Mouse (Mus musculus): ENCODE results near the gene Pitpnb. TPM values are rescaled to one million over a fixed set of nuclear protein-coding genes. Genes with fewer than 3 reads are reported as not detected.

The Pitpnb gene
- total RNA-seq, 1 experiment = 24.3 TPM

- no peak for DNase-seq (ENCODE audit: low read depth, low spot score)
- Histone ChIP-seq H3K36me3 (ENCODE audit: control insufficient read depth, insufficient read depth, low read length, poor library complexity, severe bottlenecking) (no peaks in the 10 kb centered on the region), H3K9ac (ENCODE audit: insufficient read depth, low read depth, low read length, poor library complexity, severe bottlenecking) (no peak overlapping the region), H3K4me1 (ENCODE audit: control insufficient read depth in 2 of 2, insufficient read depth in 2 of 2, low read length in 2 of 2, poor library complexity in 1 of 2) (peaks cover 0 to 13% of the 10 kb centered on the region in 2 experiments; a peak in 1 of 4 replicates), H3K9me3 (ENCODE audit: control insufficient read depth, insufficient read depth, low read depth, low read length) (no peaks in the 10 kb centered on the region), H3K27ac (ENCODE audit: insufficient read depth, low read depth, low read length, poor library complexity, severe bottlenecking) (no peak overlapping the region), H3K4me3 (ENCODE audit: insufficient read depth in 1 of 2, low read depth in 1 of 2, low read length in 2 of 2, poor library complexity in 1 of 2, severe bottlenecking in 1 of 2) (no peak overlapping the region)
- in situ Hi-C loops (cut with MboI; ENCODE audit: low sequenced_read_pairs in 2 of 2, unreplicated experiment in 2 of 2) = no loop called here
- no peak for TF ChIP-seq ZC3H11A (IDR thresholded peaks at IDR 0.05; ENCODE audit: borderline replicate concordance, low read depth, low read length)
- no peak for TF ChIP-seq HCFC1 (IDR thresholded peaks at IDR 0.05; ENCODE audit: borderline replicate concordance, insufficient read depth, low read length)
- TF ChIP-seq MAFK (IDR thresholded peaks at IDR 0.05; ENCODE audit: insufficient read depth, low read depth, low read length) = no peak
- no peak for TF ChIP-seq CHD2 (IDR thresholded peaks at IDR 0.05; ENCODE audit: low read depth, low read length)
- no peak for TF ChIP-seq ZNF384 (IDR thresholded peaks at IDR 0.05; ENCODE audit: low read depth, low read length)
These were observed 92.4 kb downstream of the Pitpnb start for GRCm38 (mm10) chr5:111423011-111423410.

GRCm38 (mm10) chr5:111423616-111424015 is 93.1 kb downstream of the Pitpnb start:
- Histone ChIP-seq H3K9ac (ENCODE audit: insufficient read depth, low read depth, low read length, poor library complexity, severe bottlenecking) (no peak overlapping the region), H3K4me3 (ENCODE audit: insufficient read depth in 1 of 2, low read depth in 1 of 2, low read length in 2 of 2, poor library complexity in 1 of 2, severe bottlenecking in 1 of 2) (no peak overlapping the region)
- in situ Hi-C loops (cut with MboI; ENCODE audit: low sequenced_read_pairs in 2 of 2, unreplicated experiment in 2 of 2) = no loop called here

GRCm38 (mm10) chr5:111425813-111426212 is 95.2 kb downstream of the Pitpnb start:
- Histone ChIP-seq H3K4me1 (ENCODE audit: control insufficient read depth in 2 of 2, insufficient read depth in 2 of 2, low read length in 2 of 2, poor library complexity in 1 of 2) (peaks cover 0 to 2% of the 10 kb centered on the region in 2 experiments; a peak in 1 of 4 replicates), H3K27ac (ENCODE audit: insufficient read depth, low read depth, low read length, poor library complexity, severe bottlenecking) (no peak overlapping the region), H3K9me3 (ENCODE audit: control insufficient read depth, insufficient read depth, low read depth, low read length) (no peaks in the 10 kb centered on the region), H3K36me3 (ENCODE audit: control insufficient read depth, insufficient read depth, low read length, poor library complexity, severe bottlenecking) (no peaks in the 10 kb centered on the region), H3K9ac (ENCODE audit: insufficient read depth, low read depth, low read length, poor library complexity, severe bottlenecking) (no peak overlapping the region), H3K4me3 (ENCODE audit: insufficient read depth in 1 of 2, low read depth in 1 of 2, low read length in 2 of 2, poor library complexity in 1 of 2, severe bottlenecking in 1 of 2) (no peak overlapping the region)
- TF ChIP-seq ZNF384 (IDR thresholded peaks at IDR 0.05; ENCODE audit: low read depth, low read length) = no peak
- no peak for TF ChIP-seq ZC3H11A (IDR thresholded peaks at IDR 0.05; ENCODE audit: borderline replicate concordance, low read depth, low read length)
- no peak for TF ChIP-seq CHD2 (IDR thresholded peaks at IDR 0.05; ENCODE audit: low read depth, low read length)
- no peak for TF ChIP-seq MAFK (IDR thresholded peaks at IDR 0.05; ENCODE audit: insufficient read depth, low read depth, low read length)
- no peak for TF ChIP-seq HCFC1 (IDR thresholded peaks at IDR 0.05; ENCODE audit: borderline replicate concordance, insufficient read depth, low read length)
- in situ Hi-C loops (cut with MboI; ENCODE audit: low sequenced_read_pairs in 2 of 2, unreplicated experiment in 2 of 2) = no loop called here
- no peak for DNase-seq (ENCODE audit: low read depth, low spot score)

More at GRCm38 (mm10) chr5:111423616-111424015, 93.1 kb downstream of the Pitpnb start:
- TF ChIP-seq ZNF384 (IDR thresholded peaks at IDR 0.05; ENCODE audit: low read depth, low read length) (no peak), ZC3H11A (IDR thresholded peaks at IDR 0.05; ENCODE audit: borderline replicate concordance, low read depth, low read length) (no peak), HCFC1 (IDR thresholded peaks at IDR 0.05; ENCODE audit: borderline replicate concordance, insufficient read depth, low read length) (no peak), MAFK (IDR thresholded peaks at IDR 0.05; ENCODE audit: insufficient read depth, low read depth, low read length) (no peak), CHD2 (IDR thresholded peaks at IDR 0.05; ENCODE audit: low read depth, low read length) (no peak)
- no peak for DNase-seq (ENCODE audit: low read depth, low spot score)
- Histone ChIP-seq H3K9me3 (ENCODE audit: control insufficient read depth, insufficient read depth, low read depth, low read length) (no peaks in the 10 kb centered on the region), H3K4me1 (ENCODE audit: control insufficient read depth in 2 of 2, insufficient read depth in 2 of 2, low read length in 2 of 2, poor library complexity in 1 of 2) (peaks cover 0 to 11% of the 10 kb centered on the region in 2 experiments; a peak in 1 of 4 replicates), H3K27ac (ENCODE audit: insufficient read depth, low read depth, low read length, poor library complexity, severe bottlenecking) (no peak overlapping the region), H3K36me3 (ENCODE audit: control insufficient read depth, insufficient read depth, low read length, poor library complexity, severe bottlenecking) (no peaks in the 10 kb centered on the region)

DNA sequence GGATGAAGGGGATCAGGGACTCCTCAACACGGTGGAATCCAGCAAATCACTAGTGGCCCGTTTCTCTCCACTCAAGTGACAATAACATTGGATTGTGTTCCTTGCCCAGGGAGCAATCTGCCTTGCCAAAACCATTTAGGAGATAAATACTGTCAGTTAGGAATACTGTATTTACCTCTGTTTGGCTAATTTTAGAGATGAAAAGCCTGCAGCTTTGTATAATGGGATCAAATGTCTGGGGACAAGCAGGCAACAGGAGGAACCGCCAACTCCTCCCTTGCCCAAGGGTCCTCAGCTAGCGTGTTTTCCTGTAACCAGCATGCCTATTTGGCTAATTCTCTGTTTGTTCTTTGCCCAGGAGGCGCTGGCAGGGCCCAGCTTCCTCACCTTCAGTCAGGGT is 95.7 kb downstream of the Pitpnb start:
- DNase-seq (ENCODE audit: low read depth, low spot score) = no peak
- no peak overlapping the region for H3K27ac ChIP-seq (ENCODE audit: insufficient read depth, low read depth, low read length, poor library complexity, severe bottlenecking)
- in situ Hi-C loops (cut with MboI; ENCODE audit: low sequenced_read_pairs in 2 of 2, unreplicated experiment in 2 of 2) = no loop called here
- TF ChIP-seq ZC3H11A (IDR thresholded peaks at IDR 0.05; ENCODE audit: borderline replicate concordance, low read depth, low read length) (no peak), HCFC1 (IDR thresholded peaks at IDR 0.05; ENCODE audit: borderline replicate concordance, insufficient read depth, low read length) (no peak), MAFK (IDR thresholded peaks at IDR 0.05; ENCODE audit: insufficient read depth, low read depth, low read length) (no peak), CHD2 (IDR thresholded peaks at IDR 0.05; ENCODE audit: low read depth, low read length) (no peak), ZNF384 (IDR thresholded peaks at IDR 0.05; ENCODE audit: low read depth, low read length) (no peak)
- no peaks in the 10 kb centered on the region for H3K36me3 ChIP-seq (ENCODE audit: control insufficient read depth, insufficient read depth, low read length, poor library complexity, severe bottlenecking)
- no peaks in the 10 kb centered on the region for H3K4me1 ChIP-seq (ENCODE audit: control insufficient read depth in 2 of 2, insufficient read depth in 2 of 2, low read length in 2 of 2, poor library complexity in 1 of 2)
- no peak overlapping the region for H3K9ac ChIP-seq (ENCODE audit: insufficient read depth, low read depth, low read length, poor library complexity, severe bottlenecking)
- no peak overlapping the region for H3K4me3 ChIP-seq (ENCODE audit: insufficient read depth in 1 of 2, low read depth in 1 of 2, low read length in 2 of 2, poor library complexity in 1 of 2, severe bottlenecking in 1 of 2)
- no peaks in the 10 kb centered on the region for H3K9me3 ChIP-seq (ENCODE audit: control insufficient read depth, insufficient read depth, low read depth, low read length)
